Mouse (Mus musculus): ENCODE data around the gene Olfr591.

DNA sequence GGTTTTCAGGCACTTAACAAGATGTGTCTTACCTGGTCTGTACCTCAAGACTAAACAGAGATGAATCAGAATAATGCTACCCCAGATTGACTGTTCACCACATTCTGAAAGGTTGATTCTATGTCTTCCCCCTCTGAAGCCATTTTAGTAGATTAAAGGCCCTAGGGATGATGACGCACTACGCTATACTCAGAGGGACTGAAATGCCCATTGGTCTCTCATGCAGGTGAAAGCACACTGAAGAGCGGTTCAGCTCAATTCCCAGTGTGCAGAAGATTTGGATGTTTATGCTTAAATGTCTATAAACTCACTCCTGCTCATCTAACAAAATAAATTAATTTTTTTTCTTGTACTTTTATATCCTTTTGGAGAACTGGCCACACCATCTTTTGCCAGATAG lies 52.6 kb downstream of the Olfr591 start, which contains the start of gene Olfr586:
- TF ChIP-seq POLR2A (IDR thresholded peaks at IDR 0.05; ENCODE audit: low read depth, low read length), result no peak
- no peak for TF ChIP-seq CTCF (IDR thresholded peaks at IDR 0.05; ENCODE audit: extremely low read depth, insufficient read length, insufficient replicate concordance, low read depth, low read length)
